In genomic region chr5:124073682-124074081, GRCm38 (mm10) we compare ENCODE assay signal across 12 mouse cellular contexts. TPM values are rescaled to one million over a fixed set of nuclear protein-coding genes. Genes with fewer than 3 reads are reported as not detected.
A peak's percentile ranks its signal among the peaks of the same experiment; 100 is the strongest.
DNase-seq lines count a peak whose midpoint lies in the region; ATAC-seq and TF ChIP-seq lines count a peak whose summit lies in the region.
"Had no signal": no experiment of that assay in that cellular context is flagged by ENCODE, and none has a peak within 500 bp of the region (broad histone marks: within the 10 kb centered on the region; RNA-seq: fewer than 3 reads in every experiment).

No protein-coding gene starts in this region.

- peaks cover 11% of the 10 kb centered on the region; the same call in 1 of the 2 replicates for H3K4me1 ChIP-seq in hindbrain, postnatal 0 days (ENCODE audit: insufficient read depth, low read length)
- H3K4me1 ChIP-seq in hindbrain, embryonic 16.5 days (ENCODE audit: control insufficient read depth, insufficient read depth, low read depth, low read length) = peaks cover 2% of the 10 kb centered on the region; the same call in 1 of the 2 replicates

- no peak for TF ChIP-seq CTCF in hindbrain, postnatal 0 days (IDR thresholded peaks at IDR 0.05; ENCODE audit: low read depth)

- 53% methylated on average over 9 of the region's 9 CpGs for WGBS in hindbrain, postnatal 0 days
- 56% methylated on average over 9 of the region's 9 CpGs for WGBS in hindbrain, embryonic 16.5 days

- DNase-seq in hindbrain, postnatal 0 days (ENCODE audit: low spot score) = peak; percentile 49
- DNase-seq in thymus, postnatal 4 days = peak; percentile 41
- no peak for DNase-seq in thymus, adult 18-20 months
- peak; percentile 27 for DNase-seq in gastrocnemius, postnatal 10 days
- no peak for DNase-seq in neural tube, embryonic 10.5 days (ENCODE audit: extremely low spot score, low spot score)
- DNase-seq in ovary, adult 18-20 months (ENCODE audit: low spot score) = no peak
- DNase-seq: adrenal gland, adult 8-10 months; cerebellum, adult 11-12 months; heart, postnatal 4 days had no signal

- H3K9me3 ChIP-seq in hindbrain, postnatal 0 days (ENCODE audit: low read length) = no peaks in the 10 kb centered on the region
- H3K9me3 ChIP-seq in hindbrain, embryonic 16.5 days (ENCODE audit: control insufficient read depth, low read length) = no peaks in the 10 kb centered on the region
- H3K9me3 ChIP-seq: G1E had no signal

- H3K9ac ChIP-seq in hindbrain, postnatal 0 days (replicated peaks; ENCODE audit: low read length) = no peak overlapping the region
- H3K9ac ChIP-seq in hindbrain, embryonic 16.5 days (ENCODE audit: low read depth, low read length) = no peak overlapping the region

- H3K36me3 ChIP-seq in hindbrain, postnatal 0 days (ENCODE audit: insufficient read depth, low read length) = no peaks in the 10 kb centered on the region; the same call in 1 of the 2 replicates
- 0 out of 2 replicates have a peak, but pooled peaks cover 2% of the 10 kb centered on the region for H3K36me3 ChIP-seq in hindbrain, embryonic 16.5 days (ENCODE audit: control insufficient read depth, insufficient read depth, low read length)
- H3K36me3 ChIP-seq: G1E had no signal

- H3K4me2 ChIP-seq in hindbrain, postnatal 0 days (ENCODE audit: low read depth, low read length) = no peak overlapping the region
- no peak overlapping the region for H3K4me2 ChIP-seq in hindbrain, embryonic 16.5 days (ENCODE audit: low read length)
- H3K4me2 ChIP-seq: midbrain, embryonic 11.5 days had no signal

- H3K27ac ChIP-seq in hindbrain, postnatal 0 days = 0 out of 2 replicates have a peak overlapping the region, but pooled peaks have one; percentile 34
- H3K27ac ChIP-seq in hindbrain, embryonic 16.5 days (ENCODE audit: low read depth, low read length) = no peak overlapping the region

- no peak overlapping the region for H3K4me3 ChIP-seq in hindbrain, postnatal 0 days (ENCODE audit: low read length)
- no peak overlapping the region for H3K4me3 ChIP-seq in hindbrain, embryonic 16.5 days (ENCODE audit: low read length)

- no peaks in the 10 kb centered on the region for H3K27me3 ChIP-seq in hindbrain, postnatal 0 days (ENCODE audit: insufficient read depth, low read length)
- no peaks in the 10 kb centered on the region for H3K27me3 ChIP-seq in hindbrain, embryonic 16.5 days (replicated peaks; ENCODE audit: control insufficient read depth, insufficient read depth, low read length)

- ATAC-seq in hindbrain, postnatal 0 days = no peak
- no peak for ATAC-seq in hindbrain, embryonic 16.5 days

RNA-seq across cellular contexts. Expression of gene Abcb9, which starts 21.9 kb away (rescaled TPM):
- 69.3 and 71.2 TPM in 2 replicates for total RNA-seq in hindbrain, postnatal 0 days (2014; rRNA removed)
- polyA plus RNA-seq in hindbrain, postnatal 0 days (2015; fragmentation: Nextera tagmentation; extraction: Ambion mirVana) = 30.8 and 34.5 TPM in 2 replicates
- 27.2 and 28.1 TPM in 2 replicates for polyA plus RNA-seq in hindbrain, embryonic 16.5 days (2015; fragmentation: Nextera tagmentation; extraction: Ambion mirVana)
- total RNA-seq in gastrocnemius, postnatal 10 days (2021) = 1 to 10 TPM; 4.2 to 4.4 TPM

RNA-seq across cellular contexts. Expression of gene Ogfod2, which starts 38.4 kb away (rescaled TPM):
- 52.0 and 110 TPM in 2 replicates for total RNA-seq in hindbrain, postnatal 0 days (2014; rRNA removed)
- polyA plus RNA-seq in hindbrain, postnatal 0 days (2015; fragmentation: Nextera tagmentation; extraction: Ambion mirVana) = 36.0 and 38.2 TPM in 2 replicates
- 41.9 and 44.2 TPM in 2 replicates for polyA plus RNA-seq in hindbrain, embryonic 16.5 days (2015; fragmentation: Nextera tagmentation; extraction: Ambion mirVana)
- 1 to 10 TPM; 7.2 to 8.8 TPM for total RNA-seq in gastrocnemius, postnatal 10 days (2021)

RNA-seq across cellular contexts. Expression of gene Vps37b, which starts 41.6 kb away (rescaled TPM):
- 104 and 110 TPM in 2 replicates for total RNA-seq in hindbrain, postnatal 0 days (2014; rRNA removed)
- 94.0 and 95.1 TPM in 2 replicates for polyA plus RNA-seq in hindbrain, postnatal 0 days (2015; fragmentation: Nextera tagmentation; extraction: Ambion mirVana)
- 70.9 and 81.1 TPM in 2 replicates for polyA plus RNA-seq in hindbrain, embryonic 16.5 days (2015; fragmentation: Nextera tagmentation; extraction: Ambion mirVana)
- 10 to 100 TPM; 11.9 to 13.4 TPM for total RNA-seq in gastrocnemius, postnatal 10 days (2021)

RNA-seq across cellular contexts. Expression of gene Arl6ip4, which starts 42.2 kb away (rescaled TPM):
- 32.5 and 45.2 TPM in 2 replicates for total RNA-seq in hindbrain, postnatal 0 days (2014; rRNA removed)
- 115 and 121 TPM in 2 replicates for polyA plus RNA-seq in hindbrain, postnatal 0 days (2015; fragmentation: Nextera tagmentation; extraction: Ambion mirVana)
- polyA plus RNA-seq in hindbrain, embryonic 16.5 days (2015; fragmentation: Nextera tagmentation; extraction: Ambion mirVana) = 75.3 and 81.1 TPM in 2 replicates
- 10 to 100 TPM; 53.8 to 64.3 TPM for total RNA-seq in gastrocnemius, postnatal 10 days (2021)

Comparison
In these comparisons a context has a peak if more than half of its experiments do, and no peak if none do; other contexts are left out.
1. DNase-seq: peak in hindbrain, postnatal 0 days (single experiment), thymus, postnatal 4 days (single experiment) and gastrocnemius, postnatal 10 days (single experiment); none in thymus, adult 18-20 months (0 of 2), neural tube, embryonic 10.5 days (single experiment) and ovary, adult 18-20 months (single experiment).
2. RNA of gene Abcb9, which starts 21.9 kb away (total RNA-seq): 69.3 to 71.2 TPM in hindbrain, postnatal 0 days; 4.2 to 4.4 TPM in gastrocnemius, postnatal 10 days; every median in the first group is over 10 times any median in the second.